Mouse (Mus musculus): ENCODE measurements at regions not wholly inside any gene's neighbourhood (a gene's known extent, or its start where the extent isn't known, plus 50 kb on each side); places are given as distances from the start of the nearest gene placed in this dataset.

- peak; percentile 83 for DNase-seq (ENCODE audit: low read depth)
Observed at GRCm38 (mm10) chr17:47225306-47226269, 143.1 kb upstream of the Mrps10 start.

- peak; percentile 54 for DNase-seq (ENCODE audit: low read depth)
Observed at GRCm38 (mm10) chr17:47221068-47221796, 147.5 kb upstream of the Mrps10 start.

GRCm38 (mm10) chr17:47219846-47220245, 148.8 kb upstream of the Mrps10 start:
- DNase-seq (ENCODE audit: low read depth), result no peak

GRCm38 (mm10) chr17:47216490-47216889, 152.2 kb upstream of the Mrps10 start:
- peak; percentile 62 for DNase-seq (ENCODE audit: low read depth)

GRCm38 (mm10) chr17:47215841-47216240, 152.8 kb upstream of the Mrps10 start:
- DNase-seq (ENCODE audit: low read depth), result no peak

- no peak for DNase-seq (ENCODE audit: low read depth)
Observed at GRCm38 (mm10) chr17:47214111-47214510, 154.6 kb upstream of the Mrps10 start.

- no peak for DNase-seq (ENCODE audit: low read depth)
Observed at GRCm38 (mm10) chr17:47210441-47211196, 158.1 kb upstream of the Mrps10 start.

GRCm38 (mm10) chr17:47208886-47209585, 159.7 kb upstream of the Mrps10 start:
- no peak for DNase-seq (ENCODE audit: low read depth)

GRCm38 (mm10) chr17:47207471-47207870, 161.2 kb upstream of the Mrps10 start:
- no peak for DNase-seq (ENCODE audit: low read depth)

GRCm38 (mm10) chr17:47204470-47205162, 164.1 kb upstream of the Mrps10 start:
- peak; percentile 56 for DNase-seq (ENCODE audit: low read depth)

GRCm38 (mm10) chr17:47199206-47199605, 169.5 kb upstream of the Mrps10 start:
- DNase-seq (ENCODE audit: low read depth), result no peak

GRCm38 (mm10) chr17:47197957-47198356, 170.7 kb upstream of the Mrps10 start:
- no peak for DNase-seq (ENCODE audit: low read depth)

GRCm38 (mm10) chr17:47196992-47197391, 171.7 kb upstream of the Mrps10 start:
- DNase-seq (ENCODE audit: low read depth), result no peak

GRCm38 (mm10) chr17:47195981-47196380, 172.7 kb upstream of the Mrps10 start:
- no peak for DNase-seq (ENCODE audit: low read depth)

GRCm38 (mm10) chr17:47194463-47195012, 174.1 kb upstream of the Mrps10 start:
- no peak for DNase-seq (ENCODE audit: low read depth)

- DNase-seq (ENCODE audit: low read depth), result no peak
Observed at GRCm38 (mm10) chr17:47191416-47191815, 177.3 kb upstream of the Mrps10 start.

- DNase-seq (ENCODE audit: low read depth), result peak; percentile 75
Observed at GRCm38 (mm10) chr17:47189770-47190169, 178.9 kb upstream of the Mrps10 start.

- DNase-seq (ENCODE audit: low read depth), result no peak
Observed at GRCm38 (mm10) chr17:47184148-47184547, 173.8 kb upstream of the Ubr2 start.

- no peak for DNase-seq (ENCODE audit: low read depth)
Observed at GRCm38 (mm10) chr17:47182118-47182517, 171.8 kb upstream of the Ubr2 start.

- DNase-seq (ENCODE audit: low read depth), result no peak
Observed at GRCm38 (mm10) chr17:47179410-47179809, 169.1 kb upstream of the Ubr2 start.

GRCm38 (mm10) chr17:47178705-47179104, 168.3 kb upstream of the Ubr2 start:
- DNase-seq (ENCODE audit: low read depth), result no peak

All from induced T-regulatory cell, adult 2 months (primary cell).